Mouse (Mus musculus) heart, embryonic 14.5 days (tissue): Measurements from ENCODE around the gene Ip6k3. TPM values are rescaled to one million over a fixed set of nuclear protein-coding genes. Genes with fewer than 3 reads are reported as not detected.

Source experiments
- ATAC-seq: fragments of 200-750 bp; cut with Nextera tagmentation; 2 replicates; pipeline ENCODE4 v1.8.0; 2017; ENCODE audit warnings: low read depth, moderate TSS enrichment; ENCODE audit not compliant: insufficient number of reproducible peaks, insufficient read depth, low FRiP score
- H3K27ac ChIP-seq, 2 experiments: fragments of 200-500 bp in 1 of 2; fragments of 300-500 bp in 1 of 2; sonication (generic) in 1 of 2; replicated peaks in 1 of 2; 2 replicates each; pipeline ENCODE4 v1.5.1; 2012 to 2014; ENCODE audit warnings: low read depth in 2 of 2, low read length in 2 of 2, control low read depth in 1 of 2, mild to moderate bottlenecking in 1 of 2, mixed read lengths in 1 of 2; ENCODE audit not compliant: control insufficient read depth in 1 of 2, insufficient read depth in 1 of 2
- H3K27me3 ChIP-seq: fragments of 300-500 bp; sonication (generic); 2 replicates; pipeline ENCODE4 v1.6.1; 2014; ENCODE audit warnings: mild to moderate bottlenecking, low read length, control low read depth; ENCODE audit not compliant: control insufficient read depth, insufficient read depth
- H3K36me3 ChIP-seq: fragments of 300-500 bp; sonication (generic); 2 replicates; pipeline ENCODE4 v1.6.1; 2014; ENCODE audit warnings: mild to moderate bottlenecking, control low read depth, low read length, mixed read lengths; ENCODE audit not compliant: control insufficient read depth, insufficient read depth
- H3K4me1 ChIP-seq, 2 experiments: fragments of 200-500 bp in 1 of 2; fragments of 300-500 bp in 1 of 2; sonication (generic) in 1 of 2; 2 replicates each; pipeline ENCODE4 v1.6.1; 2012 to 2014; ENCODE audit warnings: low read length in 2 of 2, control low read depth in 1 of 2, mixed read lengths in 1 of 2; ENCODE audit not compliant: control insufficient read depth in 2 of 2, insufficient read depth in 2 of 2
- H3K4me2 ChIP-seq: fragments of 300-500 bp; sonication (generic); 2 replicates; pipeline ENCODE4 v1.6.1; 2014; ENCODE audit warnings: mild to moderate bottlenecking, low read length
- H3K4me3 ChIP-seq, 2 experiments: fragments of 200-500 bp in 1 of 2; fragments of 300-500 bp in 1 of 2; sonication (generic) in 1 of 2; 2 replicates each; pipeline ENCODE4 v1.5.1; 2012 to 2014; ENCODE audit warnings: low read length in 2 of 2, mild to moderate bottlenecking in 2 of 2, control low read depth in 1 of 2, low read depth in 1 of 2, moderate library complexity in 1 of 2; ENCODE audit not compliant: control insufficient read depth in 1 of 2, insufficient read depth in 1 of 2
- H3K9ac ChIP-seq: fragments of 300-500 bp; sonication (generic); 2 replicates; pipeline ENCODE4 v1.6.1; 2014; ENCODE audit warnings: mild to moderate bottlenecking, low read length
- H3K9me3 ChIP-seq: fragments of 300-500 bp; sonication (generic); 2 replicates; pipeline ENCODE4 v1.6.1; 2016; ENCODE audit warnings: low read length, control low read depth; ENCODE audit not compliant: control insufficient read depth
- WGBS: fragments of 180-500 bp; shearing (Covaris S2); extraction: QIAGEN DNeasy Blood & Tissue Kit; methylation state at CpG from one replicate; pipeline ENCODE4 v1.1.7; 2014; 5-methylcytosine and 5-hydroxymethylcytosine counted together
- polyA plus RNA-seq: library from polyadenylated mRNA; unstranded; fragments of >200 nt; fragmentation: Nextera tagmentation; extraction: Ambion mirVana; gene quantifications from 2 replicates; pipeline ENCODE4 v1.2.1, GENCODE M21; 2014

The Ip6k3 gene
- polyA plus RNA-seq, 1 experiment from 2014 or later: 0.22 TPM

- Histone ChIP-seq H3K27ac (no peak overlapping the region), H3K9ac (no peak overlapping the region), H3K4me2 (no peak overlapping the region), H3K4me1 (peaks cover 2 to 8% of the 10 kb centered on the region in 2 experiments; a peak in 2 of 4 replicates), H3K4me3 (no peak overlapping the region), H3K27me3 (no peaks in the 10 kb centered on the region), H3K36me3 (peaks cover 30% of the 10 kb centered on the region), H3K9me3 (no peaks in the 10 kb centered on the region)
- WGBS: 67% methylated on average over 25 of the region's 25 CpGs
- ATAC-seq: no peak
Observed at GRCm38 (mm10) chr17:27118676-27119539, 48.7 kb downstream of the Ip6k3 start.

GRCm38 (mm10) chr17:27110072-27110471 is 57.5 kb downstream of the Ip6k3 start:
- Histone ChIP-seq H3K9ac (no peak overlapping the region), H3K4me2 (no peak overlapping the region), H3K36me3 (no peaks in the 10 kb centered on the region), H3K9me3 (no peaks in the 10 kb centered on the region), H3K4me1 (no peaks in the 10 kb centered on the region), H3K4me3 (no peak overlapping the region), H3K27ac (no peak overlapping the region), H3K27me3 (no peaks in the 10 kb centered on the region)
- 81% methylated on average over 7 of the region's 7 CpGs for WGBS
- ATAC-seq: no peak

- H3K27ac ChIP-seq: no peak overlapping the region
- no peaks in the 10 kb centered on the region for H3K4me1 ChIP-seq
- no peaks in the 10 kb centered on the region for H3K36me3 ChIP-seq
- 83% methylated on average over 6 of the region's 6 CpGs for WGBS
- no peak overlapping the region for H3K4me3 ChIP-seq
- H3K27me3 ChIP-seq: no peaks in the 10 kb centered on the region
- H3K9ac ChIP-seq: no peak overlapping the region
- no peak overlapping the region for H3K4me2 ChIP-seq
- ATAC-seq: no peak
- no peaks in the 10 kb centered on the region for H3K9me3 ChIP-seq
Observed at GRCm38 (mm10) chr17:27107936-27108335, 59.7 kb downstream of the Ip6k3 start.

DNA sequence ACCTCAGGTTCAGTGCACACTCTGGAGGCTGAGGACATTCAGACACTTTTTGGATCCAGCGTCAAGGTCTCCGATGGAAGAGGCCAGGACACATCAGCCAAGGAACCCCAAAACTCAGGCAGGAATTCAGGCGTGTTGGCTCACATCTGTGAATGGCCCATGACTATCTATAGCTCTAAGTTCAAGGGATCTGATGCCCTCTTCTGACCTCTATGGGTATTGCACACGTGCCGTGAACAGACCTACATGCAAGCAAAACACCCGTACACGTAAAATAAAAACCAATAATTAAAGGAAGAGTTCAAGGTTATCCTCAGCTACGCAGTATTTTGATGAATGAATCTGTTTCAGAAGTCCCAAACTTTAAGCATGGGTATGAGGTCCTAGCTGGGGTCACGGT is 60.9 kb downstream of the Ip6k3 start:
- no peak for ATAC-seq
- Histone ChIP-seq H3K9me3 (no peaks in the 10 kb centered on the region), H3K4me1 (no peaks in the 10 kb centered on the region), H3K27ac (no peak overlapping the region), H3K27me3 (no peaks in the 10 kb centered on the region), H3K9ac (no peak overlapping the region), H3K4me2 (no peak overlapping the region), H3K4me3 (no peak overlapping the region), H3K36me3 (no peaks in the 10 kb centered on the region)
- WGBS: 82% methylated on average over 9 of the region's 9 CpGs

GRCm38 (mm10) chr17:27105698-27106470 is 61.7 kb downstream of the Ip6k3 start:
- Histone ChIP-seq H3K27ac (no peak overlapping the region), H3K4me3 (no peak overlapping the region), H3K4me1 (no peaks in the 10 kb centered on the region), H3K4me2 (no peak overlapping the region), H3K36me3 (no peaks in the 10 kb centered on the region), H3K9me3 (no peaks in the 10 kb centered on the region), H3K27me3 (no peaks in the 10 kb centered on the region), H3K9ac (no peak overlapping the region)
- 77% methylated on average over 18 of the region's 18 CpGs for WGBS
- no peak for ATAC-seq

DNA sequence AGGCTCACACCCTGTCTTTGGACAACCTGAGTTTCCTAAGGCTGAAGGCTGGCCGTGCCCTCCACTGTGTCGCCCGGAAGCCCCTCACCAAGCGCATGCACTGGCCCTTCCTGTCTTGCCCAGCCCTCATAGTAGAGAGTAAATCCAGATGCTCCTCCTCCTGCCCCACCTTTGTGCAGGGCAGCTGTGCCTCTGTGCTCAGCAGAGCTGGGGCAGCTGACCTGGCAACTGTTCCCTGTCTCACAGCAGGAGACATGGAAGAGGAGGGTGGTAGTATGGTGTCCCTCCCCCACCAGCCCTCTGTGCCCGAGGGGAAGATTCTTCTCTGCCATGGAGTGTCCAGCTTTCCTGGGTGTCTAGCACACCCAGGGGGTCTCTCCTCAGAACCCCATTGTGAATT is 65.9 kb downstream of the Ip6k3 start:
- ATAC-seq: no peak
- Histone ChIP-seq H3K4me3 (no peak overlapping the region), H3K9me3 (no peaks in the 10 kb centered on the region), H3K4me1 (no peaks in the 10 kb centered on the region), H3K27me3 (no peaks in the 10 kb centered on the region), H3K27ac (no peak overlapping the region), H3K9ac (no peak overlapping the region), H3K36me3 (no peaks in the 10 kb centered on the region), H3K4me2 (no peak overlapping the region)
- 80% methylated on average over 5 of the region's 5 CpGs for WGBS

GRCm38 (mm10) chr17:27095690-27096089 is 71.9 kb downstream of the Ip6k3 start:
- Histone ChIP-seq H3K36me3 (0 out of 2 replicates have a peak, but pooled peaks cover 2% of the 10 kb centered on the region), H3K4me2 (no peak overlapping the region), H3K27ac (no peak overlapping the region), H3K27me3 (no peaks in the 10 kb centered on the region), H3K4me3 (no peak overlapping the region), H3K4me1 (no peaks in the 10 kb centered on the region), H3K9me3 (no peaks in the 10 kb centered on the region), H3K9ac (no peak overlapping the region)
- 42% methylated on average over 13 of the region's 13 CpGs for WGBS
- no peak for ATAC-seq
